Mouse (Mus musculus): ENCODE measurements around the gene Hivep1. TPM values are rescaled to one million over a fixed set of nuclear protein-coding genes. Genes with fewer than 3 reads are reported as not detected.

The Hivep1 gene
- total RNA-seq, 1 experiment from 2014 or later, result 23.1 TPM

- peak; percentile 53 to 70 for ATAC-seq (replicated peaks in 1 of 2; ENCODE audit: insufficient read depth in 1 of 2, low FRiP score in 2 of 2, low TSS enrichment in 1 of 2, low read depth in 1 of 2, poor library complexity in 2 of 2, severe bottlenecking in 2 of 2)
Measured at GRCm38 (mm10) chr13:42101440-42102190, 49.8 kb downstream of the Hivep1 start.

- peak; percentile 94 to 95 for ATAC-seq (replicated peaks in 1 of 2; ENCODE audit: insufficient read depth in 1 of 2, low FRiP score in 2 of 2, low TSS enrichment in 1 of 2, low read depth in 1 of 2, poor library complexity in 2 of 2, severe bottlenecking in 2 of 2)
Measured at GRCm38 (mm10) chr13:42102980-42103379, 51.2 kb downstream of the Hivep1 start.

GRCm38 (mm10) chr13:42103486-42104166 lies 51.8 kb downstream of the Hivep1 start:
- ATAC-seq (replicated peaks in 1 of 2; ENCODE audit: insufficient read depth in 1 of 2, low FRiP score in 2 of 2, low TSS enrichment in 1 of 2, low read depth in 1 of 2, poor library complexity in 2 of 2, severe bottlenecking in 2 of 2), result peak in 1 of 2 experiments; percentile 29; a peak in 2 of 4 replicates

GRCm38 (mm10) chr13:42104371-42104770 lies 52.5 kb downstream of the Hivep1 start:
- ATAC-seq (replicated peaks in 1 of 2; ENCODE audit: insufficient read depth in 1 of 2, low FRiP score in 2 of 2, low TSS enrichment in 1 of 2, low read depth in 1 of 2, poor library complexity in 2 of 2, severe bottlenecking in 2 of 2), result no peak

GRCm38 (mm10) chr13:42108483-42109215 lies 56.8 kb downstream of the Hivep1 start:
- ATAC-seq (replicated peaks in 1 of 2; ENCODE audit: insufficient read depth in 1 of 2, low FRiP score in 2 of 2, low TSS enrichment in 1 of 2, low read depth in 1 of 2, poor library complexity in 2 of 2, severe bottlenecking in 2 of 2), result no peak; a peak in 1 of 4 replicates

GRCm38 (mm10) chr13:42110416-42110815 lies 58.6 kb downstream of the Hivep1 start:
- ATAC-seq (replicated peaks in 1 of 2; ENCODE audit: insufficient read depth in 1 of 2, low FRiP score in 2 of 2, low TSS enrichment in 1 of 2, low read depth in 1 of 2, poor library complexity in 2 of 2, severe bottlenecking in 2 of 2), result no peak

GRCm38 (mm10) chr13:42112071-42112470 lies 60.2 kb downstream of the Hivep1 start:
- ATAC-seq (replicated peaks in 1 of 2; ENCODE audit: insufficient read depth in 1 of 2, low FRiP score in 2 of 2, low TSS enrichment in 1 of 2, low read depth in 1 of 2, poor library complexity in 2 of 2, severe bottlenecking in 2 of 2), result no peak; a peak in 1 of 4 replicates

GRCm38 (mm10) chr13:42112748-42113147 lies 60.9 kb downstream of the Hivep1 start:
- ATAC-seq (replicated peaks in 1 of 2; ENCODE audit: insufficient read depth in 1 of 2, low FRiP score in 2 of 2, low TSS enrichment in 1 of 2, low read depth in 1 of 2, poor library complexity in 2 of 2, severe bottlenecking in 2 of 2), result no peak

- ATAC-seq (replicated peaks in 1 of 2; ENCODE audit: insufficient read depth in 1 of 2, low FRiP score in 2 of 2, low TSS enrichment in 1 of 2, low read depth in 1 of 2, poor library complexity in 2 of 2, severe bottlenecking in 2 of 2), result no peak
Measured at GRCm38 (mm10) chr13:42113601-42114000, 61.8 kb downstream of the Hivep1 start.

- no peak for ATAC-seq (replicated peaks in 1 of 2; ENCODE audit: insufficient read depth in 1 of 2, low FRiP score in 2 of 2, low TSS enrichment in 1 of 2, low read depth in 1 of 2, poor library complexity in 2 of 2, severe bottlenecking in 2 of 2)
Measured at GRCm38 (mm10) chr13:42116301-42116700, 64.5 kb downstream of the Hivep1 start.

- peak in 1 of 2 experiments; percentile 25; a peak in 1 of 4 replicates for ATAC-seq (replicated peaks in 1 of 2; ENCODE audit: insufficient read depth in 1 of 2, low FRiP score in 2 of 2, low TSS enrichment in 1 of 2, low read depth in 1 of 2, poor library complexity in 2 of 2, severe bottlenecking in 2 of 2)
Measured at GRCm38 (mm10) chr13:42119062-42119461, 67.2 kb downstream of the Hivep1 start.

- no peak for ATAC-seq (replicated peaks in 1 of 2; ENCODE audit: insufficient read depth in 1 of 2, low FRiP score in 2 of 2, low TSS enrichment in 1 of 2, low read depth in 1 of 2, poor library complexity in 2 of 2, severe bottlenecking in 2 of 2)
Measured at GRCm38 (mm10) chr13:42121106-42121776, 69.4 kb downstream of the Hivep1 start.

GRCm38 (mm10) chr13:42121777-42122682 lies 70.2 kb downstream of the Hivep1 start:
- ATAC-seq (replicated peaks in 1 of 2; ENCODE audit: insufficient read depth in 1 of 2, low FRiP score in 2 of 2, low TSS enrichment in 1 of 2, low read depth in 1 of 2, poor library complexity in 2 of 2, severe bottlenecking in 2 of 2), result no peak

- ATAC-seq (replicated peaks in 1 of 2; ENCODE audit: insufficient read depth in 1 of 2, low FRiP score in 2 of 2, low TSS enrichment in 1 of 2, low read depth in 1 of 2, poor library complexity in 2 of 2, severe bottlenecking in 2 of 2), result 0 out of 4 replicates have a peak, but pooled peaks of 1 of the 2 experiments have one; percentile 51
Measured at GRCm38 (mm10) chr13:42144627-42145026, 92.8 kb downstream of the Hivep1 start.

- ATAC-seq (replicated peaks in 1 of 2; ENCODE audit: insufficient read depth in 1 of 2, low FRiP score in 2 of 2, low TSS enrichment in 1 of 2, low read depth in 1 of 2, poor library complexity in 2 of 2, severe bottlenecking in 2 of 2), result peak in 1 of 2 experiments; percentile 7; a peak in 1 of 4 replicates
Measured at GRCm38 (mm10) chr13:42149328-42150071, 97.7 kb downstream of the Hivep1 start.

GRCm38 (mm10) chr13:42150072-42150450 lies 98.2 kb downstream of the Hivep1 start:
- ATAC-seq (replicated peaks in 1 of 2; ENCODE audit: insufficient read depth in 1 of 2, low FRiP score in 2 of 2, low TSS enrichment in 1 of 2, low read depth in 1 of 2, poor library complexity in 2 of 2, severe bottlenecking in 2 of 2), result peak in 1 of 2 experiments; percentile 36; a peak in 1 of 4 replicates

All from hematopoietic stem cell, adult 5-6 weeks (primary cell).